Mouse (Mus musculus) C3H10T1/2 (cell line): ENCODE data around the gene Olfr1446. TPM values are rescaled to one million over a fixed set of nuclear protein-coding genes. Genes with fewer than 3 reads are reported as not detected.

Experiments
- polyA plus RNA-seq, 2 experiments: library from polyadenylated mRNA; unstranded; fragments of >200 nt; fragmentation: generic; extraction: Trizol; gene quantifications; one replicate each; pipeline ENCODE4 v1.2.1; 2012; ENCODE audit warnings: missing spikeins in 2 of 2

Olfr1446 gene
- polyA plus RNA-seq, result not detected

GRCm38 (mm10) chr19:12893424-12893823 lies at the start of gene Olfr1446:
Gene Olfr1446 (minus strand): TSS chr19:12893524.

GRCm38 (mm10) chr19:12930540-12930939 lies 37.2 kb upstream of the Olfr1446 start, which contains the start of gene Olfr1449:
Gene Olfr1449 (plus strand): TSS chr19:12930840.

GRCm38 (mm10) chr19:12924319-12924718 lies 31.0 kb upstream of the Olfr1446 start, which contains the start of gene Olfr1448:
Gene Olfr1448 (minus strand): TSS chr19:12924419.

GRCm38 (mm10) chr19:12903643-12904042 lies 10.3 kb upstream of the Olfr1446 start, which contains the start of gene Olfr1447:
Gene Olfr1447 (minus strand): TSS chr19:12903743.

GRCm38 (mm10) chr19:12883555-12883954 lies 9.8 kb downstream of the Olfr1446 start, which contains the start of gene Olfr1445:
Gene Olfr1445 (plus strand): TSS chr19:12883855.

GRCm38 (mm10) chr19:12856983-12857382 lies 36.3 kb downstream of the Olfr1446 start, which contains the start of gene Olfr1444:
Gene Olfr1444 (plus strand): TSS chr19:12857283.

GRCm38 (mm10) chr19:12846382-12846781 lies 46.9 kb downstream of the Olfr1446 start, which contains the start of gene Gm5244:
Gene Gm5244 (plus strand): TSS chr19:12846682.

Other genes with a start within 250 kb of the Olfr1446 start
- gene Olfr1442, start 223.1 kb downstream of the Olfr1446 start, polyA plus RNA-seq, result not detected
- not detected for gene Olfr1443, start 215.4 kb downstream of the Olfr1446 start, polyA plus RNA-seq
- gene Keg1, start 197.7 kb downstream of the Olfr1446 start, polyA plus RNA-seq, result not detected
- gene Cntf, start 127.9 kb downstream of the Olfr1446 start, polyA plus RNA-seq, result 1 to 10 TPM in 1 of 2 experiments, under 1 TPM in 1; 0.04 to 1.7 TPM
- 10 to 100 TPM in 1 of 2 experiments, 1 to 10 TPM in 1; 6.0 to 19.4 TPM for gene Zfp91, start 97.4 kb downstream of the Olfr1446 start, polyA plus RNA-seq
- under 1 TPM; 0.23 to 0.51 TPM for gene Lpxn, start 97.3 kb downstream of the Olfr1446 start, polyA plus RNA-seq
- not detected for gene Gm5244, start 46.8 kb downstream of the Olfr1446 start, polyA plus RNA-seq
- gene Olfr1444, start 36.2 kb downstream of the Olfr1446 start, polyA plus RNA-seq, result not detected
- gene Olfr1445, start 9.7 kb downstream of the Olfr1446 start, polyA plus RNA-seq, result not detected
- gene Olfr1447, start 10.2 kb upstream of the Olfr1446 start, polyA plus RNA-seq, result not detected
- gene Olfr1448, start 30.9 kb upstream of the Olfr1446 start, polyA plus RNA-seq, result not detected
- not detected for gene Olfr1449, start 37.3 kb upstream of the Olfr1446 start, polyA plus RNA-seq
- not detected for gene Olfr1450, start 56.7 kb upstream of the Olfr1446 start, polyA plus RNA-seq
- not detected for gene Olfr1451, start 101.5 kb upstream of the Olfr1446 start, polyA plus RNA-seq
- gene Olfr1453, start 134.8 kb upstream of the Olfr1446 start, polyA plus RNA-seq, result not detected
- not detected for gene Olfr1454, start 167.1 kb upstream of the Olfr1446 start, polyA plus RNA-seq
- not detected for gene Olfr1457, start 204.4 kb upstream of the Olfr1446 start, polyA plus RNA-seq
- gene Olfr1458, start 213.3 kb upstream of the Olfr1446 start, polyA plus RNA-seq, result not detected